9 mouse cellular contexts compared by ENCODE assay signal in the genomic region with DNA sequence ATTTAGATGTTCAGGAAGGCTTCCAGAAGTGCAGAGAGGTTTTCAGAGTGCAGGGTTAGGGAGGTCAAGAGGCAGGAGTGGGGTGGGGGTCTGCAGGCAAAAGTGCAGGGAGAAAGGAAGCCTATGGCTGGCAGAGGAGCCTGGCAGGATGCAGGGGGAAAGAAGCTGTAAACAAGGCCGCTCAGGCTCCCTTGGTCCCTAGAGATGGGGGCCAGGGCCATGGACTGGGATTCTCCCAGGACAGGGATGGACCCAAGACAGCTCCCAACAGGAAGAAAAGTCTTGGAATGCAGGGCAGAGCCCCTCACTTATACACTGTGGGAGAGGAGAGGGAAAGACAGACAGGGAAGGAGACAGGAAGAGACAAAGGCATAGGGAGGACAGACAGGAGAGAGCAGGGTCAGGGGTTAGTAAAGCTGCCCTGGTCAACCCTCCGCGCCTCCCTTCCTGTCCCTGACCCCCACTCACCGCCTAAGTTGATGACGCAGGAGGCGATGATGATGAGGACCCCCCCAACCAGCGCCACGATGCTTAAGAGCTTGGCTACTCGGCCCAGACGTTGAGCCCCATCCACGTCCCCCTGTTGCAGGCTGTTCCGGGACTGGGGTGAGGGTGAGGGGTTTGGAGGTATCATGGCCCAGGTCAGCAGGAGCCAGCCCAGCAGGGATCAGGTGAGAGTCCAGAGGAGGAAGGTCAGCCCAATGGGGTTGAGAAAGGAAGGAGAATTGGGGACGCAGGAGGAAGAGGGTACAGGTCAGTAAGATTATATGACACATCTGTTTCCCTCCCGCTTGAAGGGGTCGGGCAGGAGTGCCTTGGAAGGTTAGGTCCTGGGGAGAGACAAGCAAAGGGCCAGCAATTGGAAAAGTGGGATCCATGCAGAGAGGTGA. TPM values are rescaled to one million over a fixed set of nuclear protein-coding genes. Genes with fewer than 3 reads are reported as not detected.
DNase-seq lines count a peak whose midpoint lies in the region; ATAC-seq and TF ChIP-seq lines count a peak whose summit lies in the region.
"Had no signal": no experiment of that assay in that cellular context is flagged by ENCODE, and none has a peak within 500 bp of the region (broad histone marks: within the 10 kb centered on the region; RNA-seq: fewer than 3 reads in every experiment).

No protein-coding gene starts in this region.

- peak overlapping the region; percentile 79; the same call in 1 of the 2 replicates for H3K27ac ChIP-seq in lung, embryonic 14.5 days (ENCODE audit: low read depth)
- H3K27ac ChIP-seq in hindbrain, postnatal 0 days: peak overlapping the region; percentile 42; the same call in 1 of the 2 replicates
- peak overlapping the region; percentile 97; the same call in 1 of the 2 replicates for H3K27ac ChIP-seq in stomach, embryonic 14.5 days (ENCODE audit: low read length)

- no peak for ATAC-seq in lung, embryonic 14.5 days (ENCODE audit: insufficient read depth)
- no peak for ATAC-seq in hindbrain, postnatal 0 days
- no peak for ATAC-seq in stomach, embryonic 14.5 days (ENCODE audit: insufficient number of reproducible peaks, insufficient read depth, low FRiP score, low read depth)

- peaks cover 49% of the 10 kb centered on the region for H3K36me3 ChIP-seq in lung, embryonic 14.5 days (ENCODE audit: insufficient read depth)
- H3K36me3 ChIP-seq in hindbrain, postnatal 0 days (ENCODE audit: insufficient read depth, low read length): peaks cover 26% of the 10 kb centered on the region
- peaks cover 29% of the 10 kb centered on the region for H3K36me3 ChIP-seq in stomach, embryonic 14.5 days (ENCODE audit: control insufficient read depth, insufficient read depth, low read length)

- H3K9ac ChIP-seq in lung, embryonic 14.5 days: peak overlapping the region; percentile 41; the same call in 1 of the 2 replicates
- H3K9ac ChIP-seq in hindbrain, postnatal 0 days (replicated peaks; ENCODE audit: low read length): peak overlapping the region; percentile 25; the same call in 1 of the 2 replicates
- 0 out of 2 replicates have a peak overlapping the region, but pooled peaks have one; percentile 4 for H3K9ac ChIP-seq in stomach, embryonic 14.5 days (replicated peaks; ENCODE audit: low read depth, low read length)

- H3K4me2 ChIP-seq in lung, embryonic 14.5 days: peak overlapping the region; percentile 87; the same call in 1 of the 2 replicates
- peak overlapping the region; percentile 85 for H3K4me2 ChIP-seq in hindbrain, postnatal 0 days (ENCODE audit: low read depth, low read length)
- peak overlapping the region; percentile 87; the same call in 1 of the 2 replicates for H3K4me2 ChIP-seq in stomach, embryonic 14.5 days (replicated peaks; ENCODE audit: low read depth, low read length)

- 58% methylated on average over 15 of the region's 15 CpGs for WGBS in lung, embryonic 14.5 days
- 78% methylated on average over 15 of the region's 15 CpGs for WGBS in hindbrain, postnatal 0 days
- 63% methylated on average over 15 of the region's 15 CpGs for WGBS in stomach, embryonic 14.5 days

- H3K4me1 ChIP-seq in lung, embryonic 14.5 days (ENCODE audit: insufficient read depth): peaks cover 15% of the 10 kb centered on the region
- peaks cover 42% of the 10 kb centered on the region for H3K4me1 ChIP-seq in hindbrain, postnatal 0 days (ENCODE audit: insufficient read depth, low read length)
- peaks cover 71% of the 10 kb centered on the region for H3K4me1 ChIP-seq in stomach, embryonic 14.5 days (ENCODE audit: control insufficient read depth, insufficient read depth, low read length)

- H3K27me3 ChIP-seq in lung, embryonic 14.5 days (ENCODE audit: insufficient read depth, low read length): no peaks in the 10 kb centered on the region
- H3K27me3 ChIP-seq in hindbrain, postnatal 0 days (ENCODE audit: insufficient read depth, low read length): no peaks in the 10 kb centered on the region
- H3K27me3 ChIP-seq in stomach, embryonic 14.5 days (ENCODE audit: control insufficient read depth, insufficient read depth, low read length): no peaks in the 10 kb centered on the region

- no peak overlapping the region for H3K4me3 ChIP-seq in lung, embryonic 14.5 days (ENCODE audit: low read depth, low read length)
- H3K4me3 ChIP-seq in hindbrain, postnatal 0 days (ENCODE audit: low read length): no peak overlapping the region
- H3K4me3 ChIP-seq in stomach, embryonic 14.5 days (ENCODE audit: low read depth, low read length): no peak overlapping the region

- TF ChIP-seq CTCF in lung, embryonic 14.5 days (IDR thresholded peaks at IDR 0.05; ENCODE audit: low read depth): no peak
- no peak for TF ChIP-seq CTCF in hindbrain, postnatal 0 days (IDR thresholded peaks at IDR 0.05; ENCODE audit: low read depth)

- H3K9me3 ChIP-seq in lung, embryonic 14.5 days (ENCODE audit: low read depth, low read length): no peaks in the 10 kb centered on the region
- no peaks in the 10 kb centered on the region for H3K9me3 ChIP-seq in hindbrain, postnatal 0 days (ENCODE audit: low read length)
- H3K9me3 ChIP-seq in stomach, embryonic 14.5 days (ENCODE audit: control insufficient read depth, low read depth, low read length): no peaks in the 10 kb centered on the region

- peak; percentile 30 for DNase-seq in adrenal gland, adult 8-10 months
- DNase-seq in adrenal gland, adult 2 months: no peak
- no peak for DNase-seq in lung, embryonic 14.5 days
- no peak for DNase-seq in lung, postnatal 14 days
- no peak for DNase-seq in hindbrain, postnatal 0 days (ENCODE audit: low spot score)
- DNase-seq in ovary, postnatal 36 days (ENCODE audit: low spot score): no peak
- no peak for DNase-seq in thymus, postnatal 25 days
- DNase-seq: kidney, adult 2 months had no signal

RNA-seq across cellular contexts. Expression of a gene that starts 1.5 kb away (rescaled TPM):
- total RNA-seq in adrenal gland, adult 8-10 months (2022): 10 to 100 TPM in 3 of 4 experiments, 1 to 10 TPM in 1; 7.5 to 36.1 (median 14.3) TPM
- total RNA-seq in adrenal gland, adult 2 months (2021): 10 to 100 TPM; 16.4 to 20.3 TPM
- 0.66 and 13.1 TPM in 2 replicates for polyA plus RNA-seq in adrenal gland, adult 2 months (2012; rRNA removed)
- 21.9 and 44.5 TPM in 2 replicates for polyA plus RNA-seq in lung, embryonic 14.5 days (2014; fragmentation: Nextera tagmentation; extraction: Ambion mirVana)
- total RNA-seq in hindbrain, postnatal 0 days (2014; rRNA removed): 11.1 and 30.3 TPM in 2 replicates
- polyA plus RNA-seq in hindbrain, postnatal 0 days (2015; fragmentation: Nextera tagmentation; extraction: Ambion mirVana): 31.2 and 48.6 TPM in 2 replicates
- 13.9 and 55.8 TPM in 2 replicates for polyA plus RNA-seq in stomach, embryonic 14.5 days (2014; fragmentation: Nextera tagmentation; extraction: Ambion mirVana)

RNA-seq across cellular contexts. Expression of a gene that starts 2.2 kb away (rescaled TPM):
- 10 to 100 TPM in 3 of 4 experiments, 1 to 10 TPM in 1; 5.5 to 40.3 (median 28.9) TPM for total RNA-seq in adrenal gland, adult 8-10 months (2022)
- total RNA-seq in adrenal gland, adult 2 months (2021): 10 to 100 TPM; 19.9 to 29.2 TPM
- 13.7 and 28.4 TPM in 2 replicates for polyA plus RNA-seq in adrenal gland, adult 2 months (2012; rRNA removed)
- polyA plus RNA-seq in lung, embryonic 14.5 days (2014; fragmentation: Nextera tagmentation; extraction: Ambion mirVana): 37.4 and 54.0 TPM in 2 replicates
- 7.1 and 40.2 TPM in 2 replicates for total RNA-seq in hindbrain, postnatal 0 days (2014; rRNA removed)
- polyA plus RNA-seq in hindbrain, postnatal 0 days (2015; fragmentation: Nextera tagmentation; extraction: Ambion mirVana): 47.7 and 60.2 TPM in 2 replicates
- polyA plus RNA-seq in stomach, embryonic 14.5 days (2014; fragmentation: Nextera tagmentation; extraction: Ambion mirVana): 32.8 and 68.9 TPM in 2 replicates

RNA-seq across cellular contexts. Expression of a gene that starts 2.4 kb away (rescaled TPM):
- total RNA-seq in adrenal gland, adult 8-10 months (2022): 1 to 10 TPM; 2.4 to 8.7 (median 6.4) TPM
- total RNA-seq in adrenal gland, adult 2 months (2021): 1 to 10 TPM; 1.7 to 2.0 TPM
- 8.5 and 9.5 TPM in 2 replicates for polyA plus RNA-seq in adrenal gland, adult 2 months (2012; rRNA removed)
- polyA plus RNA-seq in lung, embryonic 14.5 days (2014; fragmentation: Nextera tagmentation; extraction: Ambion mirVana): 4.7 and 5.9 TPM in 2 replicates
- total RNA-seq in hindbrain, postnatal 0 days (2014; rRNA removed): 138 and 144 TPM in 2 replicates
- 79.0 and 99.9 TPM in 2 replicates for polyA plus RNA-seq in hindbrain, postnatal 0 days (2015; fragmentation: Nextera tagmentation; extraction: Ambion mirVana)
- 15.5 and 16.0 TPM in 2 replicates for polyA plus RNA-seq in stomach, embryonic 14.5 days (2014; fragmentation: Nextera tagmentation; extraction: Ambion mirVana)

RNA-seq across cellular contexts. Expression of a gene that starts 2.4 kb away (rescaled TPM):
- total RNA-seq in adrenal gland, adult 8-10 months (2022): 1 to 10 TPM in 1 of 4 experiments, not detected in 3; 1.5 TPM
- 1 to 10 TPM in 1 of 2 experiments, not detected in 1; 1.3 TPM for total RNA-seq in adrenal gland, adult 2 months (2021)
- polyA plus RNA-seq in adrenal gland, adult 2 months (2012; rRNA removed): 1.7 and 2.0 TPM in 2 replicates
- 0.85 TPM in 1 of 2 replicates, not detected in the other for polyA plus RNA-seq in lung, embryonic 14.5 days (2014; fragmentation: Nextera tagmentation; extraction: Ambion mirVana)
- total RNA-seq in hindbrain, postnatal 0 days (2014; rRNA removed): 1.2 TPM in 1 of 2 replicates, not detected in the other
- 0.49 and 1.5 TPM in 2 replicates for polyA plus RNA-seq in hindbrain, postnatal 0 days (2015; fragmentation: Nextera tagmentation; extraction: Ambion mirVana)
- not detected in 2 replicates for polyA plus RNA-seq in stomach, embryonic 14.5 days (2014; fragmentation: Nextera tagmentation; extraction: Ambion mirVana)

RNA-seq across cellular contexts. Expression of a gene that starts 4.2 kb away (rescaled TPM):
- total RNA-seq in adrenal gland, adult 8-10 months (2022): 100 to 1,000 TPM; 117 to 186 (median 125) TPM
- 100 to 1,000 TPM; 115 to 145 TPM for total RNA-seq in adrenal gland, adult 2 months (2021)
- 95.3 and 172 TPM in 2 replicates for polyA plus RNA-seq in adrenal gland, adult 2 months (2012; rRNA removed)
- polyA plus RNA-seq in lung, embryonic 14.5 days (2014; fragmentation: Nextera tagmentation; extraction: Ambion mirVana): 7.7 and 8.0 TPM in 2 replicates
- 6.5 and 6.9 TPM in 2 replicates for total RNA-seq in hindbrain, postnatal 0 days (2014; rRNA removed)
- polyA plus RNA-seq in hindbrain, postnatal 0 days (2015; fragmentation: Nextera tagmentation; extraction: Ambion mirVana): 5.5 and 5.8 TPM in 2 replicates
- polyA plus RNA-seq in stomach, embryonic 14.5 days (2014; fragmentation: Nextera tagmentation; extraction: Ambion mirVana): 11.4 and 12.4 TPM in 2 replicates

Comparison
In these comparisons a context has a peak if more than half of its experiments do, and no peak if none do; other contexts are left out.
1. H3K27ac ChIP-seq: peak in every context shown above with its lines; median percentile 97 in stomach, embryonic 14.5 days; 79 in lung, embryonic 14.5 days; 42 in hindbrain, postnatal 0 days.